Mouse (Mus musculus) cerebellum, adult 2 months (tissue): Measurements from ENCODE around the gene Gm5426.

Experiments
- CTCF ChIP-seq: fragments of 200-500 bp; IDR thresholded peaks from 2 replicates; pipeline ENCODE4 v1.5.1; 2011; ENCODE audit warnings: low read depth, mild to moderate bottlenecking, control low read depth, low read length, moderate library complexity, borderline replicate concordance; ENCODE audit not compliant: insufficient read depth
- POLR2A ChIP-seq: fragments of 200-500 bp; IDR thresholded peaks from 2 replicates; pipeline ENCODE4 v1.6.1; 2011; ENCODE audit warnings: low read length, control low read depth, borderline replicate concordance; ENCODE audit not compliant: insufficient read depth

GRCm38 (mm10) chr10:96168998-96169397, 32.6 kb downstream of the Gm5426 start:
- TF ChIP-seq CTCF (no peak), POLR2A (no peak)
